Mouse (Mus musculus) bone marrow, adult 2 months (tissue): ENCODE measurements around the gene Gcdh.

Experiments
- CTCF ChIP-seq: fragments of 200-500 bp; IDR thresholded peaks from 2 replicates; pipeline ENCODE4 v1.5.1; 2011; ENCODE audit warnings: low read length, control low read depth; ENCODE audit not compliant: control insufficient read depth, insufficient read depth
- POLR2A ChIP-seq: fragments of 200-500 bp; IDR thresholded peaks from 2 replicates; pipeline ENCODE4 v1.6.1; 2011; ENCODE audit warnings: low read depth, mild to moderate bottlenecking, control low read depth, low read length, borderline replicate concordance; ENCODE audit not compliant: control insufficient read depth

GRCm38 (mm10) chr8:84915269-84915668 lies 21.5 kb upstream of the Gcdh start:
- no peak for TF ChIP-seq CTCF
- no peak for TF ChIP-seq POLR2A
